Mouse (Mus musculus) olfactory bulb, adult 2 months (tissue): ENCODE results near the gene Gal3st3.

Experiments
- CTCF ChIP-seq: fragments of 200-500 bp; IDR thresholded peaks from 2 replicates; pipeline ENCODE4 v1.5.1; 2012; ENCODE audit warnings: low read depth, mild to moderate bottlenecking, low read length, moderate library complexity; ENCODE audit not compliant: insufficient read depth
- POLR2A ChIP-seq: fragments of 200-500 bp; IDR thresholded peaks from 2 replicates; pipeline ENCODE4 v1.6.1; 2012; ENCODE audit warnings: mild to moderate bottlenecking, low read depth, low read length, moderate library complexity; ENCODE audit not compliant: insufficient read depth

DNA sequence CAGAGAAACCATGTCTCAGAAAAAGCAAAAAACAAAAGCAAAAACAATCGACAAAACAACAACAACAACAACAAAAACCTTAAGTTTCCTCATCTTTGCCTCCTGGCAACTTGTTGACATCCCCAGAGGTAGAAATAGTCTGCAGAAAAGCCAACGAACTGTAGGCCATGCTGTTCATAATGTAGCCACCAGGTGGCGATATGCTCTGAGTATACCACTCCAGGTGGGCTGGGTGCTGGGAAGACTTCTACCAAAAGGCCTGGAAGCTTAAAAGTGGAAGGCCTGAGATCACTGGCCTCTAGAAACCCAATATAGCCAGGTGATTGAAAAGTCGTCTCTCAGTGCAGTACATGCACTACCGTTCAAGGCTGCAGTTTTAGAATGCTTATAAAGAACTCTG, 39.8 kb downstream of the Gal3st3 start:
- TF ChIP-seq POLR2A (no peak), CTCF (no peak)
